Mouse (Mus musculus): ENCODE measurements around the gene Babam2. TPM values are rescaled to one million over a fixed set of nuclear protein-coding genes. Genes with fewer than 3 reads are reported as not detected.

Babam2 gene
- total and polyA plus RNA-seq, 2 experiments from 2014 or later: 30.9 to 58.9 TPM

GRCm38 (mm10) chr5:31874543-31874942 is 177.1 kb downstream of the Babam2 start:
- no peaks in the 10 kb centered on the region for H3K9me3 ChIP-seq (ENCODE audit: low read length)
- no peaks in the 10 kb centered on the region for H3K27me3 ChIP-seq (ENCODE audit: insufficient read depth, low read length)
- H3K4me1 ChIP-seq (ENCODE audit: insufficient read depth, low read length): no peaks in the 10 kb centered on the region
- ATAC-seq (ENCODE audit: low FRiP score) (no peak), DNase-seq (ENCODE audit: low spot score) (no peak)
- no peaks in the 10 kb centered on the region for H3K36me3 ChIP-seq (ENCODE audit: insufficient read depth, low read length)
- H3K9ac ChIP-seq (replicated peaks; ENCODE audit: low read length, poor library complexity, severe bottlenecking): no peak overlapping the region
- TF ChIP-seq CTCF (IDR thresholded peaks at IDR 0.05): no peak
- H3K4me2 ChIP-seq (ENCODE audit: low read depth, low read length, poor library complexity, severe bottlenecking): no peak overlapping the region
- WGBS: 70% methylated on average over 1 of the region's 1 CpGs
- H3K27ac ChIP-seq (ENCODE audit: low read depth, low read length): no peak overlapping the region
- no peak overlapping the region for H3K4me3 ChIP-seq (ENCODE audit: low read depth, low read length)

GRCm38 (mm10) chr5:31875443-31875842 is 178.0 kb downstream of the Babam2 start:
- 81% methylated on average over 3 of the region's 3 CpGs for WGBS
- TF ChIP-seq CTCF (IDR thresholded peaks at IDR 0.05): no peak
- Histone ChIP-seq H3K4me2 (ENCODE audit: low read depth, low read length, poor library complexity, severe bottlenecking) (no peak overlapping the region), H3K27me3 (ENCODE audit: insufficient read depth, low read length) (no peaks in the 10 kb centered on the region), H3K27ac (ENCODE audit: low read depth, low read length) (no peak overlapping the region), H3K4me3 (ENCODE audit: low read depth, low read length) (no peak overlapping the region), H3K9ac (replicated peaks; ENCODE audit: low read length, poor library complexity, severe bottlenecking) (no peak overlapping the region), H3K9me3 (ENCODE audit: low read length) (no peaks in the 10 kb centered on the region), H3K4me1 (ENCODE audit: insufficient read depth, low read length) (no peaks in the 10 kb centered on the region), H3K36me3 (ENCODE audit: insufficient read depth, low read length) (no peaks in the 10 kb centered on the region)
- ATAC-seq (ENCODE audit: low FRiP score) (no peak), DNase-seq (ENCODE audit: low spot score) (no peak)

GRCm38 (mm10) chr5:31876216-31876974 is 178.9 kb downstream of the Babam2 start:
- ATAC-seq (ENCODE audit: low FRiP score) (no peak), DNase-seq (ENCODE audit: low spot score) (no peak)
- Histone ChIP-seq H3K9me3 (ENCODE audit: low read length) (no peaks in the 10 kb centered on the region), H3K27ac (ENCODE audit: low read depth, low read length) (no peak overlapping the region), H3K27me3 (ENCODE audit: insufficient read depth, low read length) (no peaks in the 10 kb centered on the region), H3K9ac (replicated peaks; ENCODE audit: low read length, poor library complexity, severe bottlenecking) (no peak overlapping the region), H3K4me1 (ENCODE audit: insufficient read depth, low read length) (no peaks in the 10 kb centered on the region), H3K4me3 (ENCODE audit: low read depth, low read length) (no peak overlapping the region), H3K36me3 (ENCODE audit: insufficient read depth, low read length) (no peaks in the 10 kb centered on the region), H3K4me2 (ENCODE audit: low read depth, low read length, poor library complexity, severe bottlenecking) (no peak overlapping the region)
- TF ChIP-seq CTCF (IDR thresholded peaks at IDR 0.05): no peak
- 81% methylated on average over 8 of the region's 8 CpGs for WGBS

GRCm38 (mm10) chr5:31880457-31880856 is 183.0 kb downstream of the Babam2 start:
- no peak for ATAC-seq (ENCODE audit: low FRiP score)
- WGBS: 84% methylated on average over 2 of the region's 2 CpGs

GRCm38 (mm10) chr5:31882297-31882696 is 184.8 kb downstream of the Babam2 start:
- ATAC-seq (ENCODE audit: low FRiP score) (no peak), DNase-seq (ENCODE audit: low spot score) (no peak)
- no peak overlapping the region for H3K9ac ChIP-seq (replicated peaks; ENCODE audit: low read length, poor library complexity, severe bottlenecking)
- no peak overlapping the region for H3K27ac ChIP-seq (ENCODE audit: low read depth, low read length)
- 78% methylated on average over 3 of the region's 3 CpGs for WGBS
- TF ChIP-seq CTCF (IDR thresholded peaks at IDR 0.05): no peak
- H3K9me3 ChIP-seq (ENCODE audit: low read length): no peaks in the 10 kb centered on the region
- H3K4me2 ChIP-seq (ENCODE audit: low read depth, low read length, poor library complexity, severe bottlenecking): no peak overlapping the region
- H3K4me1 ChIP-seq (ENCODE audit: insufficient read depth, low read length): no peaks in the 10 kb centered on the region
- H3K4me3 ChIP-seq (ENCODE audit: low read depth, low read length): no peak overlapping the region
- H3K36me3 ChIP-seq (ENCODE audit: insufficient read depth, low read length): no peaks in the 10 kb centered on the region
- H3K27me3 ChIP-seq (ENCODE audit: insufficient read depth, low read length): no peaks in the 10 kb centered on the region

More at GRCm38 (mm10) chr5:31880457-31880856, 183.0 kb downstream of the Babam2 start:
- H3K4me3 ChIP-seq (ENCODE audit: low read depth, low read length): no peak overlapping the region
- H3K9ac ChIP-seq (replicated peaks; ENCODE audit: low read length, poor library complexity, severe bottlenecking): no peak overlapping the region
- no peak for TF ChIP-seq CTCF (IDR thresholded peaks at IDR 0.05)
- no peaks in the 10 kb centered on the region for H3K9me3 ChIP-seq (ENCODE audit: low read length)
- no peaks in the 10 kb centered on the region for H3K36me3 ChIP-seq (ENCODE audit: insufficient read depth, low read length)
- no peaks in the 10 kb centered on the region for H3K4me1 ChIP-seq (ENCODE audit: insufficient read depth, low read length)
- no peaks in the 10 kb centered on the region for H3K27me3 ChIP-seq (ENCODE audit: insufficient read depth, low read length)
- no peak for DNase-seq (ENCODE audit: low spot score)
- H3K27ac ChIP-seq (ENCODE audit: low read depth, low read length): no peak overlapping the region
- no peak overlapping the region for H3K4me2 ChIP-seq (ENCODE audit: low read depth, low read length, poor library complexity, severe bottlenecking)

- TF ChIP-seq CTCF (IDR thresholded peaks at IDR 0.05): no peak
- WGBS: 89% methylated on average over 4 of the region's 4 CpGs
These were observed 187.5 kb downstream of the Babam2 start for GRCm38 (mm10) chr5:31884962-31885361.

More at GRCm38 (mm10) chr5:31884962-31885361, 187.5 kb downstream of the Babam2 start:
- Histone ChIP-seq H3K4me1 (ENCODE audit: insufficient read depth, low read length) (no peaks in the 10 kb centered on the region), H3K27me3 (ENCODE audit: insufficient read depth, low read length) (no peaks in the 10 kb centered on the region), H3K36me3 (ENCODE audit: insufficient read depth, low read length) (no peaks in the 10 kb centered on the region), H3K4me3 (ENCODE audit: low read depth, low read length) (no peak overlapping the region), H3K9me3 (ENCODE audit: low read length) (no peaks in the 10 kb centered on the region), H3K4me2 (ENCODE audit: low read depth, low read length, poor library complexity, severe bottlenecking) (no peak overlapping the region), H3K27ac (ENCODE audit: low read depth, low read length) (no peak overlapping the region), H3K9ac (replicated peaks; ENCODE audit: low read length, poor library complexity, severe bottlenecking) (no peak overlapping the region)
- no peak for ATAC-seq (ENCODE audit: low FRiP score)
- no peak for DNase-seq (ENCODE audit: low spot score)
